Mouse (Mus musculus): ENCODE data around the gene Tmprss11f.

DNA sequence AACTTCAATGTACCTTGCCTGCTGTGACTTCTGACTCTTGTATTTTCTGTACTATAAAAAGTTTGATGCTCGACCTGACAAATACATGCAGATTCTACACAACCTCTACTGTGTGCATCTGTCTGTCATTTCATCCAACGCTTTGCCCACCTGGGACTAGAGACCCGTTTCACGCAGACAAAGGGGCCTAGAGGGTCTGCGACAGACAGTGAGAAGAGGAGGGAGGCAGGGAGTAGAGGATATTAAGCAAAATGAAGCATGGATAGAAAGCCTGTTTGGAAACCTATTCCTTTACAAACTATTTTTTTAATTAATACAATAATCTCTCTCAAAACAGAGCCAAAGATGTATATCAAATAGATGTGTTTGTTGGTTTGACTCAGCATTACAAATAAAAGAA is 50.2 kb downstream of the Tmprss11f start:
- TF ChIP-seq POLR2A (IDR thresholded peaks at IDR 0.05; ENCODE audit: low read depth, low read length) = no peak
- no peak for TF ChIP-seq CTCF (IDR thresholded peaks at IDR 0.05; ENCODE audit: borderline replicate concordance, insufficient read depth, low read length)
